Mouse (Mus musculus) forebrain, embryonic 13.5 days (tissue): ENCODE data around the gene Gm28036. TPM values are rescaled to one million over a fixed set of nuclear protein-coding genes. Genes with fewer than 3 reads are reported as not detected.

ENCODE experiments used
- ATAC-seq: fragments of 200-750 bp; cut with Nextera tagmentation; 2 replicates; pipeline ENCODE4 v1.8.0; 2017
- H3K27ac ChIP-seq: fragments of 300-500 bp; sonication (generic); 2 replicates; pipeline ENCODE4 v1.5.1; 2015; ENCODE audit warnings: inconsistent platforms, mild to moderate bottlenecking, moderate library complexity
- H3K27me3 ChIP-seq: fragments of 300-500 bp; sonication (generic); 2 replicates; pipeline ENCODE4 v1.6.1; 2015; ENCODE audit warnings: mild to moderate bottlenecking, inconsistent platforms
- H3K36me3 ChIP-seq: fragments of 300-500 bp; sonication (generic); 2 replicates; pipeline ENCODE4 v1.6.1; 2015; ENCODE audit warnings: mild to moderate bottlenecking, inconsistent platforms; ENCODE audit not compliant: poor library complexity, severe bottlenecking
- H3K4me1 ChIP-seq: fragments of 300-500 bp; sonication (generic); 2 replicates; pipeline ENCODE4 v1.6.1; 2015; ENCODE audit warnings: inconsistent platforms
- H3K4me2 ChIP-seq: fragments of 300-500 bp; sonication (generic); 2 replicates; pipeline ENCODE4 v1.6.1; 2015; ENCODE audit warnings: inconsistent platforms, mild to moderate bottlenecking, moderate library complexity
- H3K4me3 ChIP-seq: fragments of 300-500 bp; sonication (generic); 2 replicates; pipeline ENCODE4 v1.5.1; 2015; ENCODE audit warnings: mild to moderate bottlenecking, inconsistent platforms
- H3K9ac ChIP-seq: fragments of 300-500 bp; sonication (generic); 2 replicates; pipeline ENCODE4 v1.6.1; 2015; ENCODE audit warnings: mild to moderate bottlenecking, inconsistent platforms
- H3K9me3 ChIP-seq: fragments of 300-500 bp; sonication (generic); replicated peaks from 2 replicates; pipeline ENCODE4 v1.6.1; 2016; ENCODE audit warnings: inconsistent platforms
- polyA plus RNA-seq: library from polyadenylated mRNA; unstranded; fragments of >200 nt; fragmentation: Nextera tagmentation; extraction: Ambion mirVana; gene quantifications from 2 replicates; pipeline ENCODE4 v1.2.1, GENCODE M21; 2015

The Gm28036 gene
- polyA plus RNA-seq, 1 experiment from 2014 or later: 20.7 TPM

- H3K27ac ChIP-seq: no peak overlapping the region
- no peaks in the 10 kb centered on the region for H3K9me3 ChIP-seq
- ATAC-seq: no peak
- no peak overlapping the region for H3K9ac ChIP-seq
- no peak overlapping the region for H3K4me3 ChIP-seq
- H3K4me1 ChIP-seq: no peaks in the 10 kb centered on the region
- no peak overlapping the region for H3K4me2 ChIP-seq
- H3K36me3 ChIP-seq: peaks cover under 1% of the 10 kb centered on the region
- no peaks in the 10 kb centered on the region for H3K27me3 ChIP-seq
Measured at GRCm38 (mm10) chr2:156025482-156025881, 101.4 kb downstream of the Gm28036 start.

Other genes starting within 250 kb of the Gm28036 start
- 69.9 and 73.5 TPM in 2 replicates for gene Uqcc1, start 196.8 kb downstream of the Gm28036 start, polyA plus RNA-seq
- not detected in 2 replicates for gene Gm15557, start 186.4 kb downstream of the Gm28036 start, polyA plus RNA-seq
- 2.4 and 4.0 TPM in 2 replicates for gene Gdf5, start 181.7 kb downstream of the Gm28036 start, polyA plus RNA-seq
- 23.1 and 25.4 TPM in 2 replicates for gene Cep250, start 170.6 kb downstream of the Gm28036 start, polyA plus RNA-seq
- gene 6430550D23Rik, start 119.1 kb downstream of the Gm28036 start, polyA plus RNA-seq: 1.3 TPM in 2 replicates
- gene Ergic3, start 119.0 kb downstream of the Gm28036 start, polyA plus RNA-seq: 264 and 293 TPM in 2 replicates
- gene Fer1l4, start 74.1 kb downstream of the Gm28036 start, polyA plus RNA-seq: not detected in 2 replicates
- 5.2 and 7.0 TPM in 2 replicates for gene Spag4, start 61.9 kb downstream of the Gm28036 start, polyA plus RNA-seq
- 42.6 and 44.9 TPM in 2 replicates for gene Cpne1, start 15.1 kb downstream of the Gm28036 start, polyA plus RNA-seq
- gene Rbm12, start 15.1 kb downstream of the Gm28036 start, polyA plus RNA-seq: 30.0 and 39.0 TPM in 2 replicates
- 389 and 451 TPM in 2 replicates for gene Romo1, start 16.9 kb upstream of the Gm28036 start, polyA plus RNA-seq
- gene Nfs1, start 17.1 kb upstream of the Gm28036 start, polyA plus RNA-seq: 36.7 and 38.8 TPM in 2 replicates
- gene Rbm39, start 53.1 kb upstream of the Gm28036 start, polyA plus RNA-seq: 686 and 711 TPM in 2 replicates
- 130 and 133 TPM in 2 replicates for gene Phf20, start 69.4 kb upstream of the Gm28036 start, polyA plus RNA-seq
- gene Cnbd2, start 185.2 kb upstream of the Gm28036 start, polyA plus RNA-seq: 5.4 and 5.7 TPM in 2 replicates
- gene Scand1, start 185.6 kb upstream of the Gm28036 start, polyA plus RNA-seq: 72.2 and 85.3 TPM in 2 replicates